Mouse (Mus musculus): ENCODE results near the gene Ipp.

Gene Ipp

GRCm38 (mm10) chr4:116558151-116558882 lies 51.0 kb downstream of the Ipp start:
- DNase-seq = peak in 1 of 2 experiments; percentile 14
